Mouse (Mus musculus) layer of hippocampus, adult 6 months (tissue): ENCODE results near the gene C2cd3. TPM values are rescaled to one million over a fixed set of nuclear protein-coding genes. Genes with fewer than 3 reads are reported as not detected.

Experiments used
- long read RNA-seq, 2 experiments: library from polyadenylated mRNA; unstranded; transcript quantifications; one replicate each; pipeline ENCODE4 v2.0.0; 2019 to 2020
- polyA plus RNA-seq: library from polyadenylated mRNA; unstranded; fragments of <200 nt; fragmentation: Nextera tagmentation; gene quantifications from 2 replicates; pipeline ENCODE4 v1.2.3, GENCODE M21; 2021

C2cd3 gene
- 5.5 and 6.7 TPM in 2 replicates for polyA plus RNA-seq
- long read RNA-seq, experiment 1, partial matches to known transcripts = 10 of 11 reads
- long read RNA-seq, experiment 1, other reads (novel, unspliced or antisense) = 1 of 11 reads
- long read RNA-seq, experiment 2, full-length matches to known transcripts = 1 of 23 reads
- long read RNA-seq, experiment 2, partial matches to known transcripts = 17 of 23 reads
- long read RNA-seq, experiment 2, other reads (novel, unspliced or antisense) = 5 of 23 reads

GRCm38 (mm10) chr7:100371495-100372451, at the start of gene C2cd3, which contains the start of gene Ppme1:
C2cd3 (plus strand) TSS chr7:100372233.
Ppme1 (minus strand) TSS chr7:100372307.

GRCm38 (mm10) chr7:100472777-100473176, 100.7 kb downstream of the C2cd3 start, which contains the start of gene Ucp3:
Ucp3 (plus strand) TSS chr7:100472990.

GRCm38 (mm10) chr7:100493117-100493483, 121.1 kb downstream of the C2cd3 start, which contains the start of gene Ucp2:
Ucp2 (plus strand) TSS chr7:100493337.

GRCm38 (mm10) chr7:100514573-100514972, 142.5 kb downstream of the C2cd3 start, which contains the start of gene Dnajb13:
Dnajb13 (minus strand) TSS chr7:100514960.

Other genes starting within 250 kb of the C2cd3 start
- gene Lipt2, start 213.0 kb upstream of the C2cd3 start, polyA plus RNA-seq = 12.8 and 13.8 TPM in 2 replicates
- 0.63 and 0.77 TPM in 2 replicates for gene Kcne3, start 195.7 kb upstream of the C2cd3 start, polyA plus RNA-seq
- gene Pgm2l1, start 144.8 kb upstream of the C2cd3 start, polyA plus RNA-seq = 26.0 and 34.8 TPM in 2 replicates
- gene P4ha3, start 86.7 kb upstream of the C2cd3 start, polyA plus RNA-seq = 2.5 and 2.6 TPM in 2 replicates
- 156 and 167 TPM in 2 replicates for gene Ppme1, start 74 bp downstream of the C2cd3 start, polyA plus RNA-seq
- gene Ucp3, start 100.8 kb downstream of the C2cd3 start, polyA plus RNA-seq = 0.88 and 1.4 TPM in 2 replicates
- gene Ucp2, start 121.1 kb downstream of the C2cd3 start, polyA plus RNA-seq = 24.6 and 40.4 TPM in 2 replicates
- gene Dnajb13, start 142.7 kb downstream of the C2cd3 start, polyA plus RNA-seq = 1.9 and 2.8 TPM in 2 replicates
- 14.7 and 18.0 TPM in 2 replicates for gene Coa4, start 164.8 kb downstream of the C2cd3 start, polyA plus RNA-seq
- 317 and 396 TPM in 2 replicates for gene Rab6a, start 235.2 kb downstream of the C2cd3 start, polyA plus RNA-seq
- gene Mrpl48, start 236.1 kb downstream of the C2cd3 start, polyA plus RNA-seq = 115 and 125 TPM in 2 replicates